Mouse (Mus musculus): Measurements from ENCODE around the gene Nacc2. TPM values are rescaled to one million over a fixed set of nuclear protein-coding genes. Genes with fewer than 3 reads are reported as not detected.

Gene Nacc2
- polyA plus RNA-seq (2016; fragmentation: Nextera tagmentation; extraction: Ambion mirVana): 12.6 and 15.0 TPM in 2 replicates

DNA sequence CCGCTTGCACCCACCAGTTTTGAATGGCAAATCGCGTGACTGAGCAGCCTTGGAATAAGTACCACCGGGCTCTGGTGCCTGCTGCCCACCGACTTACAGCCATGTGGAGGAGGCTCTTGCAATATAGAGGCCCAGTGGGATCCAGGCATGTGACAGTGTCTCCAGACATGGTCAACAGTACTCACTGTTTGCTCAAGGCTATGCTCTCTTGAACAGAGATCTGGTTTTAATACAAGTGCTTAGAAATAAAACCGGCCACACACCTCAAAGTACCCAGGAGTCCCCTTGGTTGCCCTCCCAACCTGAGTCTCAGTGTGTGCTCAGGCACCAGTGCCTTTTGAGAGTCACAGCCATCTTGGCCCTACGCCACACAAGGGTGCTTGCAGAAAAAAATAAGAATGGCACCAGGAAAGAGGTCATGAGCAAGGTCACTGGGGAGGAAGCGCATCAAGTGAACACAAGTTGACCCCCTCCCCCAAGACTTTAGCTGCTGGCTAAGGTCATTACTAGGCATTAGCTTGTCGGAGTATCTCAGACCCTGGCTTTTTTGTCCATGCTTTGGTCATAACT lies at the start of gene Nacc2:
Gene Nacc2, minus strand, starts transcription at position 142 of the 570 bp plus-strand sequence.
- Histone ChIP-seq H3K4me2 (replicated peaks) (peak within 1 kb of the TSS; percentile 97), H3K27ac (no peak within 1 kb of the TSS), H3K4me1 (peaks cover 20% of the 10 kb centered on the region), H3K36me3 (no peaks in the 10 kb centered on the region), H3K9me3 (replicated peaks) (no peaks in the 10 kb centered on the region), H3K4me3 (peak within 1 kb of the TSS; percentile 83), H3K27me3 (peaks cover 54% of the 10 kb centered on the region), H3K9ac (peak within 1 kb of the TSS; percentile 74)
- WGBS: 27% methylated on average over 9 of the region's 9 CpGs
- ATAC-seq (ENCODE audit: low FRiP score): no peak

DNA sequence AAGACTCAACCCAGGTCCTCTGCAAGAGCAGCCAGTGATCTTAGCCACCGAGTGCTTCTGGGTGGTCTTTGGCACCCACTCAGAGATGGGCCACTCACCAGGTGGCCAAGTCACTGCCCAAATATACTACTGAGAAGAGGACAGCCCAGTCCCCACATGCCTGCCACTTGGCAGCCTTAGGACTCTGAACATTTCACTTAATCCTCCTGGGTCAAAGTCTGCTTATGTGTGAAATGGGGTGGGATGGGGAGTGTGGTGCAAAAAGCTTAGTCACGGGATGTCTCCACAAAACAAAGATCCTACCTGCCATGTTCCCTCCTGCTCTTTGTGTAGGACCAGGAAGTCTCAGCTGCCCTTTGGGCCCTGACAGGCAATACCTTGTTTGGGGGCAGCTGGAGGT lies 49.1 kb upstream of the Nacc2 start:
- H3K4me2 ChIP-seq (replicated peaks): no peak overlapping the region
- H3K4me3 ChIP-seq: no peak overlapping the region
- peaks cover 48% of the 10 kb centered on the region for H3K4me1 ChIP-seq
- H3K9ac ChIP-seq: no peak overlapping the region
- peaks cover 24% of the 10 kb centered on the region for H3K27me3 ChIP-seq
- H3K27ac ChIP-seq: no peak overlapping the region
- no peaks in the 10 kb centered on the region for H3K9me3 ChIP-seq (replicated peaks)
- ATAC-seq (ENCODE audit: low FRiP score): no peak
- no peaks in the 10 kb centered on the region for H3K36me3 ChIP-seq
- 83% methylated on average over 2 of the region's 2 CpGs for WGBS

DNA sequence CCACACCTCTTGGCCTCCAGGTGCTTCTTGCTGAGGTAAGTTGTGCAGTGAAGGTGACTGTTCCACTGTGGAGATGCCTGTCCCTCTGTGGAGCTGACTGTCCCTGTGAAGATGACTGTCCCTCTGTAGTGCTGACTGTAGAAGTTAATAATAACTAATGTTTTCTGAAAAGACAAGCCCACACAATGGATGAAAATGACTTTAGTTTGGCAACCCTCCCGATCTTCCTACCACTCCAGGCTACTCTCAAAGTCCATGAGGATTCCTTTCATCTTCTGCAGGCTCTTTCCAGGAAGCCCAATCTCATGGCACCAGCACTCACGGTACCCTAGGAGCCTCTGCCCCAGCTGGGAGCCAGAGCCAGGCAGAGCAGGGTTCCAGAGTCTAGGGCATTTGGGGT lies 47.4 kb upstream of the Nacc2 start:
- no peak overlapping the region for H3K9ac ChIP-seq
- no peak overlapping the region for H3K27ac ChIP-seq
- H3K4me2 ChIP-seq (replicated peaks): no peak overlapping the region
- no peak overlapping the region for H3K4me3 ChIP-seq
- peaks cover 23% of the 10 kb centered on the region for H3K27me3 ChIP-seq
- H3K36me3 ChIP-seq: no peaks in the 10 kb centered on the region
- no peaks in the 10 kb centered on the region for H3K9me3 ChIP-seq (replicated peaks)
- WGBS: 46% methylated on average over 2 of the region's 2 CpGs
- H3K4me1 ChIP-seq: peaks cover 39% of the 10 kb centered on the region
- no peak for ATAC-seq (ENCODE audit: low FRiP score)

DNA sequence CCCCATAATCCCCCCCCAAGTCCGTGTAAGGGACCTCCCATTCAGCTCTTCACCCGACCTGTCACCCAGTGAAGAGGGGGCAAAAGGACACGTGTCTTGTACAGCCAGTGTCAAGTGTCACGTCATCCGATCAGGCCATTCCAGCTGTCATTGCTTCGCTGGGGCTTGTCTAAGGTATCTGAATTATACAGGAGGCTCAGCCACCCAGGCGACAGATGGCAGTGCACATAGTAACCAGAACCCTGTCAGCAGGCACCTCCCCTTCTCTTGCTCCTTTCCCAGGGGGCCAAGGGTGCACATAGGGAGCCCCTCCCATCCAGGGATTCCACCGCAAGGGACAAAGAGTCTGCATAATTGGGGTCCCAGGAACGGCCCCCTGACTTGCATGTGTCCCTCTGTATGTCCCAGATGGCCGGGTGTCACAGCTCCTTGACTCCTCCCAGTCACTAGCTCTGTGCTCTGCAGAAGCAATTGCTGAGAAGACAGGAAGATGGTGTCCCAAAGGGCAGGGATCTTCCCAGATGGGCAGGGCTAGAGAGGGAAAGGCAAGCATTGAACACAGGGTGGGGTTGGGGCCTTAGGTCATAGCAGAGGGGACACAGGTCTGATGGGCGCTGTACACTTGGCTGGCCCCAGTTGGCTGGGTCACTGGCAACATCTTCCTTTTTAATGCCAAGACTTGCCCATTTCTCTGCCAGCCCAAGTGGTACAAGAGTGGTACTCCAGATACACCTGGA lies 46.0 kb upstream of the Nacc2 start:
- Histone ChIP-seq H3K9ac (no peak overlapping the region), H3K4me2 (replicated peaks) (no peak overlapping the region), H3K27me3 (peaks cover 23% of the 10 kb centered on the region), H3K36me3 (no peaks in the 10 kb centered on the region), H3K27ac (peak overlapping the region; percentile 17; the same call in 1 of the 2 replicates), H3K4me1 (peaks cover 35% of the 10 kb centered on the region), H3K9me3 (replicated peaks) (no peaks in the 10 kb centered on the region), H3K4me3 (no peak overlapping the region)
- 24% methylated on average over 11 of the region's 11 CpGs for WGBS
- ATAC-seq (ENCODE audit: low FRiP score): peak; percentile 62

DNA sequence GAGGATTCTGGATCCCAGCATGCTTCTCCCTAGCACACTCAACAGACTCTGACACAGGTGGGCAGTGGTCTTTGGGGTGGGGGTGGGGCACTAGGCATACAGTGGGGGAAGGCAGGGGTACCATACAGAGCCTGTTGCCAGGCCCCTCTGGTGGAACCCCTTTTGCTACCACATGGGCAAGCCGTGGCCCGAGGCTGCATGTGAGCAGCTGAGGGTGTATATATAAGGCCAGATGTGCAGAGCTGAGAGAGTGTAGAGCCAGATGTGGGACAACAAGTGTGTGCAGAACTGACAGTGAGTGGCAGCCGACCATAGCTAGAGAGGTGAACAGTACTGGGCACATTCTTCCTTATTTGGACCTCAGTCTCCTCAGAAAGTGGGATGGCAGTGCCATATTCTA lies 43.9 kb upstream of the Nacc2 start:
- Histone ChIP-seq H3K4me2 (replicated peaks) (no peak overlapping the region), H3K9me3 (replicated peaks) (no peaks in the 10 kb centered on the region), H3K9ac (no peak overlapping the region), H3K36me3 (no peaks in the 10 kb centered on the region), H3K27me3 (peaks cover 15% of the 10 kb centered on the region), H3K4me3 (no peak overlapping the region), H3K27ac (no peak overlapping the region), H3K4me1 (peaks cover 35% of the 10 kb centered on the region)
- no peak for ATAC-seq (ENCODE audit: low FRiP score)
- WGBS: 88% methylated on average over 3 of the region's 3 CpGs

DNA sequence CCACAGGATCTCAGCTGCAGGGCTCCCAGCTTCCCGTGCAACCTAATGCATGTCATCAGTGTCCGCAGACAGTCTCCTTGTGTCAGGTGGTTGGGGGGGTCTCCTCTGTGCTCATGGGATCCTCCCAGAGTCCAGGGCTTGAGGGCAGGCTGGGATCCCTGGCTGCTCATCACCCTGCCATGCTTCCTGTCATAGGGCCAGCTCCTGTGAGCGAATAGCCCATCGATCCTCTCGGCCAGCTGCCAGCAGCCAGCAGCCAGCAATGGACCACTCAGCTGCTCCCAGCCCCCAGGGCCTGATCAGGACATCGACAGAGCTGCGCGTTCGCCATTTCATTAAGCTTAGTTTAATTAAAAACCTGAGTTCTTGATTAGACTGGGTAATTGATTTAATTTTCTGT lies 35.0 kb upstream of the Nacc2 start:
- Histone ChIP-seq H3K4me2 (replicated peaks) (no peak overlapping the region), H3K27ac (no peak overlapping the region), H3K36me3 (no peaks in the 10 kb centered on the region), H3K27me3 (no peaks in the 10 kb centered on the region), H3K4me3 (no peak overlapping the region), H3K9me3 (replicated peaks) (no peaks in the 10 kb centered on the region), H3K9ac (no peak overlapping the region), H3K4me1 (peaks cover 31% of the 10 kb centered on the region)
- peak; percentile 24; the same call in 1 of the 2 replicates for ATAC-seq (ENCODE audit: low FRiP score)
- 72% methylated on average over 9 of the region's 9 CpGs for WGBS

DNA sequence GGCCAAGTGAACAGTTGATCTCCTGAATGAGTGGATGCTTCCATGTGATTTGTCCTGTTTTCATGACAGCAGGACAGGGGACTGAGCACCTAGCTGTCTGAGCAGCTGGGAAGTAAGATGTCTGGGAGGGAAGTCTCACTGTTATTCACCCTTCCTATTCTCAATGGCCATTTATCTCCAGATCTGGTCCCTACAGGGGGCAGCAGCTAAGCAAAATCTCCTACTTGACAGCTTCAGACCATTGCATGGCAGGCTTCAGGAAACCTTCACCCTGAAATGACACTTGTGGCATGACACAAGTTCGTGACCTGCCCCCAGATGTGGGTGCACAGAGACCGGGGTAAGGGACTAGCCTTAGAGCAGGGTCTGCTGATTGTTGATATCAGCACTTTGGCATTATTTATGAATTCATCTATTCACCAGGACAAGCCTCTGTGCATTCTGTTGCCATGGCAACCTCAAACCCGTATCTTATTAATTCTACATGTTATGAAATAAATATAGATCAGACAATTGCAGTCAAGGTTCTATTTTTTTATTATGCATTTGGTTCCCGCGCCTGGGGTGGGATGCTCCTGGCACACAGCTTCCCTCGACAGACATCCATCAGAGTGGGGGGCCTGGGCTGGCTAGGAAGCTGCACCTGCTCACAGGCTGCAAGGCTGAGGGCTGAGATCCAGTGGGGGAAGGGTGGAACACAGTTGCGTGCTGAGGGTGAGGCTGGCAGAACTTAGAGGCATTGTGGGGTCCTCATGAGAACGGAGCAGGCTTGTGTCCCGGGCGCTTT lies 33.4 kb upstream of the Nacc2 start:
- Histone ChIP-seq H3K4me1 (peaks cover 31% of the 10 kb centered on the region), H3K36me3 (no peaks in the 10 kb centered on the region), H3K9ac (no peak overlapping the region), H3K4me3 (no peak overlapping the region), H3K4me2 (replicated peaks) (no peak overlapping the region), H3K9me3 (replicated peaks) (no peaks in the 10 kb centered on the region), H3K27ac (peak overlapping the region; percentile 55; the same call in 1 of the 2 replicates), H3K27me3 (no peaks in the 10 kb centered on the region)
- ATAC-seq (ENCODE audit: low FRiP score): peak; percentile 62
- WGBS: 56% methylated on average over 10 of the region's 10 CpGs

DNA sequence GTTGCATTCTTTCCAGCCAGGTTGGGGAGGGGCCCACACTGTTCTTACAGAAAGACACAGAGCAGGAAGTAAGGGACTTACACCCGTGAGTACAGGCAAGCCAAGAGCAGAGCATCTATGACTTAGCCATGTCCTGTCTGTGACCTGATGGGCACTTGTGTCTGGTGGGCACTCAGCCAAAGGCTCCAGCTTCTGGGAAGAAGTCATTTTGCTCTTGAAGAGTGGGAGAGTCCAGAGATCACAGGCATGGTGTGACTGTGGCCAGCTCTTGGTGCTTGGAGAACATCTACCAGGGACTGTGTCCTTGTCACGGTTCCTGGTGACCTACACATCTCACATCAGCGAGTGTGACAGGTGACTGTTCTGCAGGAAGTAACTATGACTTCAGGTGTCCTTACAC lies 32.7 kb upstream of the Nacc2 start:
- no peak overlapping the region for H3K4me3 ChIP-seq
- no peak for ATAC-seq (ENCODE audit: low FRiP score)
- H3K36me3 ChIP-seq: no peaks in the 10 kb centered on the region
- no peak overlapping the region for H3K4me2 ChIP-seq (replicated peaks)
- H3K4me1 ChIP-seq: peaks cover 31% of the 10 kb centered on the region
- H3K9ac ChIP-seq: no peak overlapping the region
- H3K9me3 ChIP-seq (replicated peaks): no peaks in the 10 kb centered on the region
- H3K27ac ChIP-seq: no peak overlapping the region
- H3K27me3 ChIP-seq: no peaks in the 10 kb centered on the region
- WGBS: 71% methylated on average over 3 of the region's 3 CpGs

DNA sequence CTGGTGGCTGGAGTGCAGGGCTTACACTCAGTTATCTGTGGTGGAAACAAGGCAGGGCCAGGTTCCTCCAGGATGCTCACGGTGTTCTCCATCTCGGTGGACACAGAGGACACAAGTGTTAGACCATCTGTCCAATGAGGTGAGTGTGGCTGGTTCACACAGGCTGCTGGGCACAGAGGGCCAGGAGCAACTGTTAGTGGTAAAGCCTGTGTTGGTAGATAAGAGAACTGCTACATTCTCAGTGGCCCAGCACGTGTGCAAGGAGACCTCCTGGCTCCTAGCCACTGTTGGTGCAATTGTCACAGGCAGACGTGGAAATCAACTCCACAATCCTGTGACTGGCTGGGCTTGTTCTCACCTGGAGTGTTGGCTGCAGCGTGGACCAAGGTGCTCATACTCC lies 31.6 kb upstream of the Nacc2 start:
- ATAC-seq (ENCODE audit: low FRiP score): no peak
- Histone ChIP-seq H3K36me3 (no peaks in the 10 kb centered on the region), H3K9ac (no peak overlapping the region), H3K27me3 (no peaks in the 10 kb centered on the region), H3K27ac (no peak overlapping the region), H3K9me3 (replicated peaks) (no peaks in the 10 kb centered on the region), H3K4me1 (peaks cover 31% of the 10 kb centered on the region), H3K4me2 (replicated peaks) (no peak overlapping the region), H3K4me3 (no peak overlapping the region)
- 73% methylated on average over 5 of the region's 5 CpGs for WGBS

DNA sequence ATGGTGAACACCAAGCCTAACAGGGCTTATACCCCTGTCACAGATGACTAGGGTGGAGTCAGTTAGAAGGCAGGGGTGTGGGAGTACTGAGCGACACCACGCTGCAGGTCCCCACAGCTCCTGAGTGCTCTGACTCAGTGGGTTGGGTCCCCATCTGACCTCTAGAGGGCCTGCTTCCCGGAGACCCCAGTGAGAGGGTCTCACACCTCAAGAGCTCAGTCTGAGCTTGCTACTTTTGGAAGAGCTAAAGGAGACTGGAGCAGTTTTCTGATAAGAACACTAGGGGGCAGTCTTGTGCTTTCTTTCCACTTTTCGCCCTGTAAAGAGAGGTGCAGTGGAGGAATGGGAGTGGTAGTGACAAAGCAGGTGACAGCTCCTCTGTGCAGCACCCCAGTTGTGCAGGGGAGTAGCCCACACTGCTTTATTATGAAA lies 30.9 kb upstream of the Nacc2 start:
- ATAC-seq (ENCODE audit: low FRiP score): peak; percentile 68
- Histone ChIP-seq H3K36me3 (no peaks in the 10 kb centered on the region), H3K4me1 (peaks cover 31% of the 10 kb centered on the region), H3K4me3 (no peak overlapping the region), H3K27ac (no peak overlapping the region), H3K27me3 (no peaks in the 10 kb centered on the region), H3K9ac (0 out of 2 replicates have a peak overlapping the region, but pooled peaks have one; percentile 29), H3K9me3 (replicated peaks) (no peaks in the 10 kb centered on the region), H3K4me2 (replicated peaks) (no peak overlapping the region)
- 14% methylated on average over 4 of the region's 4 CpGs for WGBS

DNA sequence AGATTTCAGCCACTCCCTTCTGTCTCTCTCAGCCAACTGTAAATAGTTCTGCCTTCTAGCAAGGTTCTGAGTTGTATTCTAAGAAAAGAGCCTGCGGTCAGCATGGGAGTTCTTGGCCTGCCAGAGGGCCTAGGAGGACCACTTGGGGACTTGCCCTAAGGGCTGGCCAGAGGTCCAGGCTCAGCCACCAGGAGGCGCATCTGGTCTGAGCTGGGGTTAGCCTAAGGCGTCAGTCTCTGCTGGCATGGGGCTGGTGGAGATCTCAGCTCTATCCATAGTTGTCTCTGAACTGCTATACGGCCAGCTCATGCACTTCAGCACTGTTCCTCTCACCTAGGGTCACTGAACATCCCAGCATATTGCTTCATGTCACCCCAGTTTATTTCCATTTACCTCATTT lies 30.3 kb upstream of the Nacc2 start:
- Histone ChIP-seq H3K4me1 (peaks cover 31% of the 10 kb centered on the region), H3K9ac (no peak overlapping the region), H3K9me3 (replicated peaks) (no peaks in the 10 kb centered on the region), H3K27ac (no peak overlapping the region), H3K4me2 (replicated peaks) (no peak overlapping the region), H3K36me3 (no peaks in the 10 kb centered on the region), H3K4me3 (no peak overlapping the region), H3K27me3 (no peaks in the 10 kb centered on the region)
- no peak for ATAC-seq (ENCODE audit: low FRiP score)
- WGBS: 30% methylated on average over 4 of the region's 4 CpGs

DNA sequence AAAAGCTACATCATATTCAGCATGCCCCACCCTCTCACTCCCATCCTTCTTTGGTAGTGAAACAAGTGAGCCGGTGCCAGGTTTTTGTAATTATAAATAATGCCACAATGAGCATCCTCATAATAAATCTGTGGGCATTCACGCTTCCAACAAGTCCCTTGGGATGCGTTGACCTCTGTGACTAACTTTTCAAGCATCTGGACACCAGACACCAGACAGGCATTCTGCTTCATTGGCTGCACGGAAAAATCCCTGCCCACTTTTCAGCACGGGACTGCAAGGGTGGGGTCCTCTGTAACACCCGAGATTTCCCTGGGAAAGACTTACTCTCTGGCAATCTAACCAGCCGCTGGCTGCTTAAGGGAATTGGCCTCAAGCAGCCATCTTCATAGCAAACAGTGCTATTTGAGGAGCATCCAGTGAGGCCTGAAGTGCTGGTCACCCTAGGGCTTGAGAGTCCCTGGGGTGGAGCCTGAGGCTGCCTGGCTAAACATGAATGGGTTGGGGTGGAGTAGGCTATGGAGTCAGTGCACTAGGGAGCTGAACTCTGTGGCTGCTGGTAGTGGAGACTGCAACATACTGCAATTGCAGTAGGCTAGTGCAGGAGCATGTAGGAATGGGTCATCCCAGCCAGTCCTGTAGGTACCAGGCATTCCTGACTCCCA lies 24.8 kb upstream of the Nacc2 start:
- Histone ChIP-seq H3K4me2 (replicated peaks) (no peak overlapping the region), H3K27me3 (no peaks in the 10 kb centered on the region), H3K9me3 (replicated peaks) (no peaks in the 10 kb centered on the region), H3K36me3 (no peaks in the 10 kb centered on the region), H3K4me3 (no peak overlapping the region), H3K4me1 (peaks cover 10% of the 10 kb centered on the region; the same call in 1 of the 2 replicates), H3K27ac (no peak overlapping the region), H3K9ac (no peak overlapping the region)
- ATAC-seq (ENCODE audit: low FRiP score): no peak
- WGBS: 43% methylated on average over 7 of the region's 7 CpGs
